Mouse (Mus musculus): ENCODE data around the gene Abca3. TPM values are rescaled to one million over a fixed set of nuclear protein-coding genes. Genes with fewer than 3 reads are reported as not detected.
A peak's percentile ranks its signal among the peaks of the same experiment; 100 is the strongest.
"Not testable (repeated sequence)": the region's sequence is repeated elsewhere in the genome, so short reads cannot be mapped to it uniquely, and the experiment has no call there.

Abca3 gene
- total RNA-seq, 4 experiments from 2014 or later = 11.4 to 13.4 (median 13.2) TPM

DNA sequence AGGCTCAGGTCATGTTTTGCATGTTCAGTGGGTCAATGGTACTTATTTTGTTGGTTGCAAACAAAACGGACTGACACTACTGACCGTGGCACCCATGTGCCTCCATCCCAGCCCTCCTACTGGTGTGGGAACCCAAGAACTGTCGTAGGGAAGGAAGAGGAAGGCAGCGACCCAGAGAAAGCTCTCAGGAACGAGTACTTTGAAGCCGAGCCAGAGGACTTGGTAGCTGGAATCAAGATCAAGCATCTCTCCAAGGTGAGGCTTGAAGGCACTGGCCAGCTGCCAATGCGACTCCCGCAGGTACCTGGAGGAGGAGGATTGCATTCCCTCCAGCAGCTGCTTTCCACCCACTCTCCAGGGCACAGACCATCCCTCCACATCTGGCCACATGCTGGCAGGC is 32.0 kb downstream of the Abca3 start:
- no peak for DNase-seq (ENCODE audit: low spot score)

- DNase-seq (ENCODE audit: low spot score) = no peak
Measured at GRCm38 (mm10) chr17:24388711-24389110, 37.0 kb downstream of the Abca3 start.

GRCm38 (mm10) chr17:24389865-24390264 is 38.1 kb downstream of the Abca3 start:
- DNase-seq (ENCODE audit: low spot score) = peak; percentile 35

DNA sequence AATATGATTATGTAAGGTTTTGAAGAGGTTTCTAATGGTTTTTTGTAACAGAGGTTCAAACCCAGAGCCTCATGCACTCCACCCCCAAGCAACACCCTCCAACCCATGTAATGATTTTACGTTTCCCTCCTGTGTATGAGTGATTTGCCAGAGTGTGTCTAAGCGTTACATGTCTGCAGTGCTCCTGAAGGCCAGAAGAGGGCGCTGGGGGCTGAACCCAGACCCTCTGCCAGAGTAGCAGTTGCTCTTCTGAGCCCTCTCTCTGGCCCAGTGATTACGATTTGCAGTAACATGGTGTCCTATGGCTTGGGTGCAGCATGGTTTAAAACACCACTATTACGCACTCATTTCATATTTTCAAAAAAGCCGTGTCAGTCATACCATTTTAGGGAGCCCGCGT is 39.4 kb downstream of the Abca3 start:
- DNase-seq (ENCODE audit: low spot score) = no peak

DNA sequence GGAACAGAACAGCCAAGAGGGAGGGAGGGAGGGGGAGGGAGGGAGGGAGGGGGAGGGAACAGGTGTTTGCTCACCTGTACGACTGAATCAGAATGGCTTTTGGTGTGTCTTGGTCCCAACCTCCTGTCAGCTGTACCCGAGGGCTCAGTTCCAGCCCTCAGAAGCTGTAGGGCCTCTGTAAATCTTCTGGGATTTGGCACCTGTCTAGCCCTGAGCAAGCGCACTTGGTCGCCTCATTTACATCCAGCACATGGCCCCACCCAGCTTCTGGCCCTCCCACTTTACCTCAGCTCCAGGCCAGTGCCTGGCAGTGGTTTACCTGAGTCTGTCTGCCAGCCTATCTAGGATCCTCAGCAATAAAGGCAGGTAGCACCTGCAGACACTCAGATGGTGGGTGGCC is 41.8 kb downstream of the Abca3 start:
- DNase-seq (ENCODE audit: low spot score) = no peak

DNA sequence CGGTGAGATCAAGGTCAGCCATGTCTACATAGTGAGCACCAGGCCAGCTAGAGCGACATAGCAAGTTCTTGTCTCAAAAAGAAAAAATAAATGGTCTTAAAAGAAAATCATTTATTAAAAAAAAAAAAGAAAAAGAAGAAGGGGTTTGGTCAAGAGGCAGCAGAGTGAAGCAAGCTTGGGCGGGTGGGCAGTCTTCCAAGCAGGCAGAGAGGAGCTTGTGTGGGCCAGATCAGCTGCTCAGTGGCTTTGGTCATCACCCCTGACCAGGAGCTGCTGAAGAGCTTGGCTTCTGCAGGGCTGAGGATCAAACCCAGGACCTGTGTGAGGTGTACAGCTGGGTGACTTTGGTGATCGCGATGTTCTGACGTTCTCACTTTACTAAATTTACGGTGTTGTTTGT is 42.7 kb downstream of the Abca3 start:
- no peak for DNase-seq (ENCODE audit: low spot score)

GRCm38 (mm10) chr17:24402371-24402770 is 50.6 kb downstream of the Abca3 start:
- no peak for DNase-seq (ENCODE audit: low spot score)

DNA sequence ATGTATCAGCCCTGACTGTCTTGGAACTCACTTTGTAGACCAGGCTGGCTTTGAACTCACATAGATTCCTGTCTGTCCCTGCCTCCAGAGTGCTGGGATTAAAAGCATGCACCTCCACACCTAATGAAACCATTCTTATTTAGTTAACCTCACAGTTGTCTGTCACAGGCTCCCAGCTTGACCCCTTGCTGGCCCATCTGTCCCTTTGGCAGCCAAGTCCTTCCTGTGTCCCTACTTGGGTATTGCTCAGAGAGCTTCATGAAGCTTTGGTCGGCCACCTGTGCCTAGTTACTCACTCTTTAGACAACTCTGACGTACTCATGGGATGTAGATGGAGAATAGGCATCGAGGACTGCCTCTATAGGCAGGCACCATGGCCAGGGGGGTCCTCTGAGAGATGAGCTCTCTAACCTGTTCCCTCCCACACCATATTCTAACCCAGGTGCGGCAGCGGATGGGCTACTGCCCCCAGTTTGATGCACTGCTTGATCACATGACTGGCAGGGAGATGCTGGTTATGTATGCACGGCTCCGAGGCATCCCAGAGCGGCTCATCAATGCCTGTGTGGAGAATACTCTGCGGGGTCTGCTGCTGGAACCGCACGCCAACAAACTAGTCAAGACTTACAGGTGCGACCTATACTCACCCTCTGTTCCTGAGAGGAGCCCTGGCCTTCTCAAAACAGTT is 55.5 kb downstream of the Abca3 start:
- no peak for DNase-seq (ENCODE audit: low spot score)

GRCm38 (mm10) chr17:24413557-24414211 is 61.9 kb downstream of the Abca3 start:
- DNase-seq (ENCODE audit: low spot score) = no peak

- DNase-seq (ENCODE audit: low spot score) = peak; percentile 90
Measured at GRCm38 (mm10) chr17:24414230-24414976, 62.7 kb downstream of the Abca3 start, which contains the start of gene Rnps1. Gene Rnps1, plus strand, starts transcription at chr17:24414565.

DNA sequence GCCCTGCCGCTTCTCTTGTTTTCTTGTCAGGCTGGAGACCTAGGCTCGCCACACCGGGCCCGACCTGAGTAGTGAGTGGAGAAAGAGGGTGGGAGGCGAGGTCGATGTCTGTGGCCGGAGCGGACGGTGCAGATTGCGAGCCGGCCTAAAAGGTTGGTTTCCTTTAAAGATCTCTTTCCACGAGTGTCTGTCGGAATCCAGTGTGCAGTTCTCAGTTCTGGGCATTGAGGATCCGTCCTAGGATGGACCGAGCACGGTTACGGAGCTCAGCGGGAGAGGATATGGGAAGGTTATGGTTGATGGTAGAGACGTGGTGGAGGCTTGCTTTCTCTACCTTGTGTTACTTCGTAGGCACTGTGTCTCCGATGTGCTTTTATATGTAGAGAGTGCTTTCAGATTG is 63.3 kb downstream of the Abca3 start:
- no peak for DNase-seq (ENCODE audit: low spot score)

DNA sequence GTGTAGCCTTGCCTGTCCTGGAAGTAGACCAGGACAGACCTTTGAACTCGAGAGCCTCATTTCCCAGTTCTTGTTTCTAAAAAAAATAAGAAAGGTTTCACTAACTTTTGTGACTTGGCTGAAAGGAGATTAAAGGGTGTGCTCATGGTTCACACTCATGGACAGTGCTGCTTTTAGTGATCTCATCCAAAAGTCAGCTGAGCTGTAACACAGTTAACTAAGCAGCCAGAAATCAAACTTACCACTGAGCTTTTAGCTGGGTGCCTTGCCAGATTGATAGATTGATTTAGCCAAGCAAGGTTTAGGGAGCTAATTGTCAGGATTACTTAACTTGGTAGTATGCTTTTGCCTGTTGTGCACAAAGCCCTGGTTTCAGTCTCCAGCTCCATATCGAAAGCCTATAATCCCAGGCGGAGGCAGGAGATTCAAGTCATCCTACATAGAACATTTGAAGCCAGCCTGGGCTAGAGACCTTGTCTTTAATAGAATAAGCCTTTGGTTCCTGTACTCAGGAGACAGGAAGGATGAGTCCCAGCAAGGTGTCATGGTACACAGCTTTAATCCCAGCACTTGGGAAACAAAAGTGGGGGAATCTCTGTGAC is 64.4 kb downstream of the Abca3 start:
- DNase-seq (ENCODE audit: low spot score) = no peak

GRCm38 (mm10) chr17:24423114-24423513 is 71.4 kb downstream of the Abca3 start:
- DNase-seq (ENCODE audit: low spot score) = no peak

DNA sequence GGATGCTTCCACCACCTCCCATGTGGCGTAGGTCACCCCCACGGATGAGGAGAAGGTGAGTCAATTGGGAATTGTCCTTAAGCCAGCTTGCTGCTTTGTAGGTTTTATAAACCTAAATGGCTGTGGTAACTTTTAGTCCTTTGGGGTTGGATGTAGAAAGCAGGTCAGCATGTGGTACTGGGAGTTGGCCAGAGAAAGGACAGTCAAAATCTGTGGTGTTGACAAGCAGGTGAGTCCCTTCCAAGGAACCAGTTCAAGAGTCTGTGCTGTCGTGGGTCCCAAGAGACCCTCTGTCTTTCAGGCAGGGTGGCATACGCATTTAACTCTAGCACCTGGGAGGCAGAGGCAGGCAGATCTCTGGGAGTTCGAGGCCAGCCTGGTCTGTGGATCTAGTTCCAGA is 72.7 kb downstream of the Abca3 start:
- DNase-seq (ENCODE audit: low spot score) = no peak

- not testable (repeated sequence) for DNase-seq (ENCODE audit: low spot score)
Measured at GRCm38 (mm10) chr17:24425326-24425725, 73.6 kb downstream of the Abca3 start.

GRCm38 (mm10) chr17:24425905-24426304 is 74.2 kb downstream of the Abca3 start:
- DNase-seq (ENCODE audit: low spot score) = no peak

GRCm38 (mm10) chr17:24426471-24427169 is 74.9 kb downstream of the Abca3 start, which contains the start of gene Eci1:
Gene Eci1, plus strand, starts transcription at chr17:24426641.
- peak; percentile 95 for DNase-seq (ENCODE audit: low spot score)

GRCm38 (mm10) chr17:24427170-24427557 is 75.4 kb downstream of the Abca3 start:
- DNase-seq (ENCODE audit: low spot score) = no peak

DNA sequence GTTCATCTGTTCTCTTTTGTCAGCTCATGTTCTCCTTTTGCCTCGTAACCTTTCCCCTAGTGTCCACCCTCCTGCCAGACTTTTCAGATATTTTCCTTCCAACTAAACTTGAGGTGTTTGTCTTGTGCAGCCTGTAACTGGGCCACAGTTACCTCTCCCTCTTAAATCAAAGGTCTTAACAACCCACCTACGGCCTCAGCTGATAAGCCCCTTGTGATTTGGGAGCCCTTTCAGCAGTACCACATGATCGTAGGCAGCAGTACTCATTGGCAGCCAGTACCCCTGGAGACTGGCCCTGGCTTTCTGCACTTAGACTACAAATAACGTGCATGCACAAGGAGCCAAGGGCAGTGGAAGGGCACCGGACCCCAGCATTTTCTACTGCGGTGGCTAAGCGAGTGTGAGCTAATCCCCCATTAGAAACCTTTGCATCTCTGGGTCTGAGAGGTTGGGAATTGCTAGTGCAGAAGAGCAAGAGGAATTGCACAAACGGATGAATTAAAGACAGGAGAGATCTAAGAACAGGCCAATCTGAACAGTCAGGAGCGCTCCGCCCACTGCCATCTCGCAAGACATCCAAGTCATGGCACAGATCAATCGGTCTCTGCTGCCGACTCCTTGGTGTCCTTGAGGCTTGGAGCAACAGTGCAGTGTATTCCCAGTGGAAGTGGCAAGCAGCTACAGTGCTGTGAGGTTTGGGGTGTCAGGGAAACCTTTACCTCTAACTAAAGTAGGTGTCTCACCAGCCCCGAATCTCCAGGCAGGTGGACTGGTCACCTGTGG is 77.6 kb downstream of the Abca3 start:
- peak; percentile 55 for DNase-seq (ENCODE audit: low spot score)

DNA sequence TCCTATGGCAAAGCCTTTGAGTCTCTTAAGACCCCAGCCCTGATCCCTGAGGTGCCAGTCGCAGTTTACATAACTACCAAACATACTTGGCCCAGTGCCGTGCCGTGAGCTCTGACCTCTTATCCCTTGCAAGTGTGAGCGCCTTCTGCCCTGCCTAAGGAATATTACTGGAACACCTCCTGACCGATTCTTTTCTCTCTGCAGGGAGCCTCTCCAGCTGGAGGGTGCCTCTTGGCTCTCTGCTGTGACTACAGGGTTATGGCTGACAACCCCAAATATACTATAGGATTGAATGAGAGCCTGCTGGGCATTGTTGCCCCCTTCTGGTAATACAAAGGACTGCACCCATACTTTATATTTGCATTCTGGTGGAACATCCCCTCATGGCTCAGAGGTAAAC is 85.3 kb downstream of the Abca3 start:
- DNase-seq (ENCODE audit: low spot score) = peak; percentile 46

GRCm38 (mm10) chr17:24440377-24440776 is 88.6 kb downstream of the Abca3 start:
- no peak for DNase-seq (ENCODE audit: low spot score)

Data from heart, adult 8-10 months (tissue).